Mouse (Mus musculus): ENCODE results near the gene Rab3a. TPM values are rescaled to one million over a fixed set of nuclear protein-coding genes. Genes with fewer than 3 reads are reported as not detected.

Rab3a gene
- total RNA-seq, 2 experiments from 2014 or later: 789 to 843 TPM

DNA sequence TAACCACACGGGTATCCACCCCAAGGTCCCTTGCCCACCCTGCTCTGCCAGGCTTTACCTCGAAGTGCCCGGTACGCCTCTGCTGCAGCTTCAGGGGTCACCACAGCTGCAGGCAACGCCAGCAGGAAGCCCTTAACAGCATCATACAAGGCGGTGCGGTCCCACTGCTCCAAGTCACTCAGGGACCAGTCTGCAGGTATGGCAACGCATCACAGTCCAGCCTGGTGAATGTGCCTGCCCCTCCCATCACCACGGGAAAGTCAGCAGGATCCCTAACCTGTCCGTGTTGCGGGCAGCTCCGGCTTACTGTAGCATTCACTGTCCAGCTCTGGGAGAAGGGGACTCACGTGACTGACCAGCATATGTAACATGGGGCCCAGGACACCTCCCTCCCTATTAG is 17.6 kb downstream of the Rab3a start:
- no peak for DNase-seq (ENCODE audit: extremely low spot score in 1 of 2, low spot score in 1 of 2)

DNA sequence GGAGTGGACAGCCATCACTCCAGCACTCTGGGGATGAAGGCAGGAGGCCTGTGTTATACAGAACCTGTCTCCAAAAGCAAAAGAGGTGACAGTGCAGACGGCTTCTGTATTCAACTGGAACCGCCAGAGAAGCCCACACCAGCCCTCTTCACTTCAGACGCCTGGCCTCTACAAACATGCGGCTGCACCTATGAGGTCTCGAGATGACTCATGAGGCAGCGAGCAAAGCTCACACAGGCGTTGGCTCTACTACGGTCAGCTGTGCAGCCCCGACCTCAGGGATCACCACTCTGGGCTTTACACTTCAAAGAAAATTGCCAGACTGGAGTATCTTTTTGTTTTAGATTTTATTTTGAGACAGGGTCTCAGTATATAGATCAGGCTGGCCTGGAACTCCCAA is 18.4 kb downstream of the Rab3a start:
- no peak for DNase-seq (ENCODE audit: extremely low spot score in 1 of 2, low spot score in 1 of 2)

DNA sequence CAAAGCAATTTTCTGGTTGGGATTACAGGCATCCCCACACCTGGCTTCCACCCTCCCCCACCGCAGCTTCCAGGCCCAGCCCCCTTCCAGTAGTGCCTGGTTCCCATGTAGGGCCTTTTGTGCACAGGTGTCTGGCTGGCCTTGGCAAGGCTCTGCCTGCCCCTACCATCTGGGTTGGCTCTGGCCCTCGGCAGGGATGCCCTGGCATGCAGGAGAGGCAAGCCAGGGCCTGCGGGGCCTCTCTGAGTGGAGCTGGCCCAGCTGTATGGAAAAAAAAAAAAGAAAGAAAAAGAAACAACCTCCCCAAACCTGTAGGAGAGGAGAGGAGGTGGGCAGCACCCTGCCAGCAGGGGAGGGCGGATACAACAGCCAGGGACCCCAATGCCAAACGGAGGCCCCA is 18.9 kb downstream of the Rab3a start:
- DNase-seq (ENCODE audit: extremely low spot score in 1 of 2, low spot score in 1 of 2): no peak

DNA sequence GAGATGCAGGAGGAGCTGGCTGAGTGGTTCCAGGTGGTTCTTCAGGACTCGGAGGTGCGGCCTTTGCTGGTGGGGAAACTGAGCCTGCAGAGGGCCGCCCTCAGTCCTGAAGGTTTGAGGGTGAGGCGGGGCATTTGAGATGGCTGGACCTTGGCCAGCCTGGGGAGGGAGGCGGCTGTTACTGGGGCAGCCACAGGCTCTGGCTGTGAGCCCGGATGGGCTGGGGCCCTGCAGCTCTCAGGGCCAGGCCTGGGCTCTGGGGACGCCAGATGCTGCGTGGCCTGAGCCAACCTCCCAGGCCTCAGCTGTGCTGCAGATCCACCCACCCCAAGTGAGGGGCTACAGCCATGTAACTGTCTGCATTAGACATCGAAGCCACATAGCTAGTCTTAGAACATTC is 19.4 kb downstream of the Rab3a start:
- peak in 1 of 2 experiments; percentile 49 for DNase-seq (ENCODE audit: extremely low spot score in 1 of 2, low spot score in 1 of 2)

DNA sequence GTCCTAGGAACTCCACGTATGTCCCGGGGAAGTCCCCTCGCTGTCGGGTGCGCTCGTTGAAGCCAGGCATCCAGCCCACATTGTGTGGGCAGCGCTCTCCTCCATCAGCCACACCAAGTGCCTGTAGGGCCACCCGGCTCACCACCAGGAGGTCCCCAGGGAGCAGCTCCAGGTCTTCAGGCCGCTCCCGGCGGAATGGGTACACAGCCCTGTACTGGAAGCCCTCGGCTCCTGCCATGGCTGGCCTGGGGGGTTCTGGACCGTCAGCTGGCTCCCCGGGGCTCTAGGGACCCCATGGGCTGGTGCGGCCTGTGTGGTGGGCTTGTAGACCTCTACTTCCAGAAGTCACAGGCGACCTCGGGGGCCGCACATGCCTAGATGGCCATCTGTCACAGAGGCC is 20.3 kb downstream of the Rab3a start:
- no peak for DNase-seq (ENCODE audit: extremely low spot score in 1 of 2, low spot score in 1 of 2)

DNA sequence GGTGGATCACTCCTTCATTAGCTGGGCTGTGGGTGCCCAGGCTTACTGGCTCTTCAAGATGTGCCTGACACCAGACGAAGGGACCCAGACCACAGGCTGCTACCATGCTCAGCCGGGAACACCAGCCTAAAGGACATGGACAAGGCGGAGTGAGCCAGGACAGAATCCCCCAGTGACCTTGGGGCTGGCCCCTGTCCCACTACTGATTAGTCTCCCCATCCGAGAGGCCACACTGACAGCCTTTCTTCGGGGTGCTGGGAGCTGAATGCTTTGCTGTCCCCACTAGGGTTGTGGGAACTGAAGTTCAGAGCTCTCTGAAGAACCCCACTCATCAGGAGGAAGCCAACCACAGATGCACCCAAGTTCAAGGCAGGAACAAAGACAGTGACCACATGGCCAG is 20.7 kb downstream of the Rab3a start:
- no peak for DNase-seq (ENCODE audit: extremely low spot score in 1 of 2, low spot score in 1 of 2)

DNA sequence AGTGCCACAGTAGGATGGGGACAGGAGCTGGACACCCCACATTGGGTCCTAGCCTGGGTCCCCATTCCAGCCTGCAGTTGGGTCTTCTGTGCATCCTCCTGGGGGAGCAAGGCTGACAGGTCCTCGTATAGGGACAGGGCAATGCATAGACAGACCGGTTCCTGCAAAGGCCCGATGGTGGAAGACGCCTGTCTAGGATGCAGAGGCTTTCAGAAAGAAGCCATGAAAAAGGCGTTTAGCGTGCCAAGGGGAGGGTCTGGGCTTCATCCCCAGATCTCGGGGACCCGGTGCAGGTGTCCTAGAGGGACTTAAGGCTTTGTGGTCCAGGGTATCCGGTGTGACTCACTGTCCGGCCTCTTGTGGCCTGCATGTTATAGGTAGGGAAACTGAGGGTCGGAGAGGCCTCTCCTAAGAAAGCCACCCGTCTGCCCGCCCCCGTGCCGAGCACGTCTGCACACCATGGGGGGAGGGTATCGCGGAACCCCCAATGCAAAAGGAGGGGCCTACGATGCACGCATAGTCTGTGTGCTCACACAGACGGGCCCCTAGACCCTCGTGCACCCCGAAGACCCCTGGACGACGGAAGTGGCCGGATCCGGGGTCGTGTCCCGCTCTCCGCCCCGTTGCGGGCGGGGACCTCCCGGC is 21.5 kb downstream of the Rab3a start:
- DNase-seq (ENCODE audit: extremely low spot score in 1 of 2, low spot score in 1 of 2): no peak

DNA sequence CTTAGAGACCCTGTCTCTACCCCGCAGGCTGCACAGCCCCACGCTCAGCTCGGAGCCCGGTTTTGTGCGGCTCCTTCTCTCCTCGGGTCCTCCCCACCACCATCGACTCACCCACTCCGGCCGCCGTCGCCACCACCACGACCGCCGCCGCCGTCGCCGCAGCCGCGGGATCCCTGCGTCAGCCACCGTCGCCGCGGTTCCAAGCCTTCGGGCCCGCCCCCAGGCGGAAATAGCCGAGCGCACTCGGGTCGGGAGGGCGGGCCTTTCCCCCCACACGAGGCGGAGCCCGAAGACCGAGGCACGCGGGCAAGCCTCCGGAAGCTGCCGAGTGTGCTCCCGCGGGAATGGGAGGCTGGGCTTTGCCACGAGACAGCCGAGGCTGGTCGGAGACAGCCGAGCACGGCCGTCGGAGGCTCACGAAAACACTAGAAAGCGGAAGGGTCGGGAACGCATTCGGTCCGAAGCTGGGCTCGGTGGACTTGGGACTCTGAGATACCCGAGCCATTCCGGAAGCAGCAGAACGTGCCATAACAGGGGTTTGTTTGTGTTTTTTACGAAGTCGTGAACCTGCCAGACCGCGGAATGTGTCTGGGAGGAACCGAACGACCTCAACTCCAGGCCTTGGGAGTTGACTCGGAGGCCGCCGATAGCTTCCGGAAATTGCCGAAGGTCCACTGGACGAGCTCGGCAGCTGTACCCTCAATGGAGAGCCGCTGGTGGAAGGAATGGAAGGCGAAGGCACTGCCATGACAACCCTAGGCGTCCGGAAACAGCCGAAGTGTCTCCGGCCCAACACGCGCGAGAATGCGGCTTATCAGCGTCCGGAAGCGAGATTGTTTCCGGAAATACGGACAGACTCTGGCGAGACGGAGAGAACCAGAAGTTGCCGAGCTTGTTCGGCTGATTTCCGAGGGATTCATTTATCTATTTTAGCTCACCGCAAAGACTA is 22.3 kb downstream of the Rab3a start, which contains the start of gene Pik3r2:
Pik3r2 (minus strand) TSS at position 218 of the 949 bp plus-strand sequence.
- peak; percentile 99 for DNase-seq (ENCODE audit: extremely low spot score in 1 of 2, low spot score in 1 of 2)

DNA sequence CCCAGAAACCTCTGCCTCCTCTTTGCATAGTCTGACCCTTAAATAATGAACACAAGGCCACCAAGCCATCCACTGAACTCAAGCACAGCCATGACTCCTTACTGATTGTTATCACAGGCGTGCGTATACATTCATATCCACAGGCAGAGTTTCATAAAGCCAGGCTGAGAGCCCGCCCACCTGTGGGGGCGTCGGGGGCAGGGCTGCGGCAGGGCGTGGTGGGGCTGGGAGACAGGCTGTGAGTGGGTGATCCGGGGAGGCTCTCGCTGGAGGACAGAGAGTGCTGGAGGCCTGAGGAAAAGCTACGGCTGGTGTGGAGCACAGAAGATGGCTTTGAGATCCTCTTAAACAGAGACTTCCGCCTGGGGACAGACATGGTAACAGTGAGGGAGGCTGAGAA is 25.6 kb downstream of the Rab3a start:
- DNase-seq (ENCODE audit: extremely low spot score in 1 of 2, low spot score in 1 of 2): no peak

DNA sequence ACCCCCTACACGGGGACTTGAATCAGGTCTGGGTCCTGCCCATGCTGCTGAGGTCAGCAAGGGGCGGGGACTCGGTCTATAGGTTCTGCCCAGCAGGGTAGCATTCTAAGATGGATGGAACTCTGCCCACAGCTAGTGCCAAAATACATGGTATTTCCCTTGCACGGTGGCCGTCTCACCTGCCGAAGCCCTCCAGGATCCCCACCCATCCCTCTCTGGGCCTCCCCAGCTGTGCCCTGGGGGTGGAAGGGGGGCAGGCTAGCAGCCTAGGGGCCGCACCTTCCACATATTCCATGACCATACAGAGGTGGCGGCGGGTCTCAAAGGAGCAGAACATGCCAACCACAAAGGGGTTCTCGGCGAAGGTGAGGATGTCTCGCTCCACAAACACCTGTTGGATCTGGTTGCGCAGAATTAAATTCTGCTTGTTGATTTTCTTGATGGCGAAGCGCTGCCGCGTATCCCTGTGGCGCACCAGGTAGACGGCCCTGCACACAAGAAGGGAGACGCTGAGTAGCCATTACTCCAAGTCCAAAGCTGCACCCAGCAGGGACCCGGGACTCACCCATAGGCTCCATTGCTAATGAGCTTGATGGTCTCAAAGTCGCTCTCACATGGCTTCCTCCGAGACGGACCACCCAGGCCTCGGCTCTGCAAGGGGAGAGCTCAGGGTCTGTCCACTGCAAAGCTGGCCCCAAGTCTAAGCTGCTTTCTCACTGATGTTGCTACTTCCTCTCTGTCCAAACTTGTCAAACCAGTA is 32.0 kb downstream of the Rab3a start:
- DNase-seq (ENCODE audit: extremely low spot score in 1 of 2, low spot score in 1 of 2): no peak

DNA sequence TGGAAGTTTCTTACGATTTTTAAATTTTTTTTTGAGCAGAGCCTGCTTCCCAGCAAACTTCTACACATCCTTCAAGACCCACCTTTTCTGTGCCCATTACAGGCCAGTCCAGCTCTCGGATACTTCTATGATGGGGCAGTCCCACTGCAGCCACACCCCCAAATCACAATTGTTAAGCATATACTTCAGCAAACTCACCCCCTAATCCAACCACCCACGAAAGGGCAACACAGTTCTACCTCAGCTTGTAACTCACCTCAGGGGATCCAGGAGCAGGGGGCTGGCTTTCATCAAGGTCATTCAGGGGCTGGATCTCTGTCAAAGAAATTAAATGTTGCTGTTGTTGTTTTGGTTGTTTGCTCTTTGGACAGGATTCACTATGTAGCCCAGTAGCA is 32.6 kb downstream of the Rab3a start:
- no peak for DNase-seq (ENCODE audit: extremely low spot score in 1 of 2, low spot score in 1 of 2)

DNA sequence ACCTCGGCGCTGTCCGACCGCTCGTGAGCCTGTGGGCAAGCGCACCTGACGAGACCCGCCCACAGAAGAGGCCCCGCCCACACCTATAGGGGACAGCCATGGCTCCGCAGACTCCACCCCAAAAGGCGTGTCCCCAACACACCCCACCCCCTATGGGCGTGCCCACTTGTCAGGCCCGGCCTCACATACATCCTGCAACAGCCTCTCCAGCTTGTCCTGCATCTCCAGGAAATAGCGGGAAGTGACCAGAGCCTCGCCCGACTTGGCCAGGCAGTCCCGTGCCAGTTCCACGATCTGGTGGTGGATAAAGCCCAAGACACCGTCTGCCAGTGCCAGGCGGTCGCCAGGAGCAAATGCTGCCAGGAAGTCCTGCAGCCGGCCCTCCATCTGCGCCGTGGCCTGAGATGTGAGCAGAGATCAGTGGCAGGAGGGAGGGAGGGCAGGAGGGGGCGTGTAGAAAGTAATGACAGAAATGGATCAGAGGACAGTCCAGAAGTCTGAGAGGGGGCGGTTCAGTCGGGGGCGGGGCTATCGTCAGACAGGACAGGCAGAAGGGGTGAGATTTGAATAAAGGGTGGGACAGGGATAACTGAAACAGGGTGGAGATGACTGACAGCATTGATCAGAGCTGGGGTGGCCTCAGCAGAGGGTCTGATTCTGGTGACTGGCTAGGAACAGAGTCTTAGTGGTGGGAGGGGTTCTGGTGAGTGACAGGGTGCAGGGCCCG is 33.6 kb downstream of the Rab3a start:
- DNase-seq (ENCODE audit: extremely low spot score in 1 of 2, low spot score in 1 of 2): no peak

DNA sequence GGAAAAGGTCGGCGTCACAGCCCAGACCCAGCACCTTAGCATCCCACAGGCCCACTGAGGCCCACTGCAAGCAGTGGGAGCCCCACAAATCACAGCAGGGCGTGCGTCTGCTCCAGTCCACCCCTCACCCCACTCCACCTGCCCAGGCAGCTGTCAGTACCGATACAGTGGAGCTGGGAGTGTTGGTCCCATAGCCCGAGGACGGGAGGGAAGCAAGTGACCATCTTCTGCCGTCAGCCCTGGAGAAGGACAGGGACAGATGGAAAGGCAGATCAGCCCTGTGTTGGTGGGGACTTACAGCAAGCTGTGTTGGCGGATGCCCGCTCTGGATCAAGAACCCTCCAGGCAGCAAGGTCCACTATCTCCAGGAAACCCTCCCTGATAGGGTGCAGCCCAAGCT is 34.6 kb downstream of the Rab3a start:
- no peak for DNase-seq (ENCODE audit: extremely low spot score in 1 of 2, low spot score in 1 of 2)

DNA sequence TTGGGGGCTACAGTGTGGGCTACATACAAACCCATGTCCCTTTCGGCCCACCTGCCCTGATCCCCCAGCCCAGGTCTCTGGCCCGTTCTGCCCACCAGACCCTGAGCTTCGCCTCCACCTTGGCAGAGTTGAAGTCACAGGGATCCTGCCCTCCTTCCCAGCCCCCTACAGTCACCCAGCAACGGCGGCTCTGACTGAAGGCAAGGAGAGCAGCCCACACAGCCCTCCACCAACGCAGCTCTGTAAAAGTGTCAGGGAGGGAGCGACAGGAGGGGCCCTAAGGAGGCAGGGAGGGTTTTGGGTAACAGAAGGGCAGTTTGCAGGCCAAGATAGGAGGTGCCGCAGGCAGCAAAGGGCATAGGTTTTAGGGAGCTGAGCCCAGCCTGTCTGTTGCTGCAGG is 36.4 kb downstream of the Rab3a start:
- no peak for DNase-seq (ENCODE audit: extremely low spot score in 1 of 2, low spot score in 1 of 2)

DNA sequence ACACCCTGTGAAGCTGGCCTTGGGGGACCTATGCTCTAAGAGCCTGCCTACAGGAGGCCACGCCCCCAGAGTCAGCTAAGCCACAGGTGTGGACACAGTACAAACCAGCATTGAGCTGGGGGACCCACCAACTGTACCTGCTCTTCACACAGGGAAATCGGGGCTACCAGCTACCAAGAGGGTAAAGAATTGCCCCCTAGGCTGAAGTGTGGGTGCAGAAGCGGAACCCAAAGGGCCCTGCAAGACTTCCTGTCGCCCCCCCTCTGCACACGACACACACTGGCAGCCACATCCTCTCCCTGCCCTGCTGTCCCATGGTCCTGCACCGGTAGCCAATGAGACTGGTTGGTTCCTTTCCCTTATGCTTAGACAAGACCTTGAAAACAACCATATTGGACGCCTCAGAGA is 36.8 kb downstream of the Rab3a start:
- no peak for DNase-seq (ENCODE audit: extremely low spot score in 1 of 2, low spot score in 1 of 2)

DNA sequence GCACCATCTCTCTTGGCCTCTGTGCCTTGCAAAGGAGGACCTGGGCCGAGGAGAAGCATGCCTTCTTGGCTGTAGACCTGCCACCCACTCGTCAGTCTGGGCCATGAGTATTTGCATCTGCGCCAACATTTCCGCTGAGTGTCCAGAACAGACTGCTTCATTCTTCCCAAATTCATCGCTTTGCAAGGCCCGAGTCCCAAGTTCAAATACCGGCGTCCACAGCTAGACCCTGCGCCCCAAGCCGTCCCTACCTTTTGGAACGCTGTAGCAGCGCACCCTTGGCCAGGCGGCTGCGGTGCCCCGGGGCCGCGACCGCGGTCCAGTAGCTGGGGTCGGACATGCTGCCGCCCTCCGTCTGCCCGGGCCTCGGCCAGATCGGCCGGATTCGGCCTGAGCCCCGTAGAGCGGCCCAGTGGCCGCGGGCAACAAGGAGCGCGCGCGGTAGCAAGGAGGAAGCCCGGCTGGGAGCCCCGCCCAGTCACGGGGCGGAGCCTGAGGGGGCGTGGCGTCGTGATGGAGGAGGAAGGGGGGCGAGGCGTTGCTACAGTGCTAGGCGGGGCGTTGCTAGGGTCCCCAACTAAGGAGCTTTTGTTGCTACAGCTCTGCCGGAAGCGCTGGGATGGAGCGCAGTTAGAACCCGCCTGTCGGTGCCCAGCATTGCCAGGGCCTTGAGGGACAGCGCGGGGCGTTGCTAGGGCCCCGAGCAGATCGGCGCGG is 37.7 kb downstream of the Rab3a start:
- peak; percentile 94 to 96 for DNase-seq (ENCODE audit: extremely low spot score in 1 of 2, low spot score in 1 of 2)

DNA sequence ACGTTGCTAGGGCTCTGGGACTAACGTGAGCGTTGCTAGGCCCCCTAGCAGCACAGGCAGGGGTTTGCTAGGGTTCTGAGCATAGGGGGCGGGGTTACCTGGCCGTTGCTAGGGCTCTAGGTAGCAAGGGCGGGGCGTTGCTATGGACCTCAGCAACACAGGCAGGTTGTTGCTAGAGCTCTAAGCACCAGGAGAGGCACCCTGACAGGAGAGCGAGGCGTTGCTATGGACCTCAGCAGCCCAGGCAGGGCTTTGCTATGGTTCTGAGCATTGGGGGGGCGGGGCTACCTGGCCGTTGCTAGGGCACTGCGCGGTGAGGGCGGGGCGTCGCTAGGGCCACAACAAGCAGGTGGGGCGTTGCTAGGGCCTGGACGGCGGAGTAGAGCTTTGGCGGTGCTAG is 38.2 kb downstream of the Rab3a start:
- peak in 1 of 2 experiments; percentile 49 for DNase-seq (ENCODE audit: extremely low spot score in 1 of 2, low spot score in 1 of 2)

DNA sequence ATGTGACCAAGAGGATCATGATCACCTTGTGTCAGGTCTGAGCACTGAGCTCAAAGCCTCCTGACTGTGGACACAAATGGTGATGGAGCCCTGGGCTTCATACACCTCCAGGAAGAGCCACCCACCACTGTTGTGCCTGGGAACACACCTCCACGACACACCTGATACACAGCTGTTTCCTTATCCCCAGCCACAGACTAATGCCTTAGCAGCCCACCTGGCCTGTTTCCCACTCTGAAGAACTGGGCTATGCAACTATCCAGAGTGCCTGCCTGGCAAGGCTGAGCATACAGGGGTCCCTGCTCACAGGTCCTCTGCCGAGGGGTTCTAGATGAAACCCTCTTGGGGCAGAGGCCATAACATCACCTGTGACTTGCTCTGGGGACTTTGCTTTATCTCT is 39.7 kb downstream of the Rab3a start:
- no peak for DNase-seq (ENCODE audit: extremely low spot score in 1 of 2, low spot score in 1 of 2)

DNA sequence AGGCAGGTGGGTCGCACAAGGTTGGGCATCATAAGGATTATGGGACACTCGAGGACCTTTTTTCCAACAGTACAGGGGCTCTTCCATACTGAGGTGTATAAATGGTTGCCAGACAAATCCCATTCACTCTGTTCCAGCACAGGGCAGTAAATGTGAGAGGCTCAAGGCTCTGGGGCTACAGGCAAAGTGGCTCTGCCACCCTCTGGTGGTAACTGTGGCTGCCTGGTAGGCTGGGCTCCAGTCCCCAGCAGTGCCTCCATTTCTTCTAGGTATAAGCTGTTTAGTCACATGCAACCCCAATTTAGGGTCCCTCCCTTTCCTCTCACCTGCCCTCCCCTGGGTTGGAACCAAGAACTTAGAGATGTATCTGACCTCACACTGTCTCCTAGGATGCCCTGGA is 40.9 kb downstream of the Rab3a start:
- no peak for DNase-seq (ENCODE audit: extremely low spot score in 1 of 2, low spot score in 1 of 2)
